Mouse (Mus musculus) heart, postnatal 0 days (tissue): Measurements from ENCODE around the gene Lins1. TPM values are rescaled to one million over a fixed set of nuclear protein-coding genes. Genes with fewer than 3 reads are reported as not detected.

Source experiments
- ATAC-seq: fragments of 200-750 bp; cut with Nextera tagmentation; 2 replicates; pipeline ENCODE4 v1.8.0; 2017; ENCODE audit warnings: low read depth, moderate number of reproducible peaks, moderate library complexity; ENCODE audit not compliant: insufficient read depth
- DNase-seq: peaks from one replicate; pipeline ENCODE4 v3.0.0-alpha.2; 2016; ENCODE audit warnings: low spot score
- H3K27ac ChIP-seq: fragments of 300-500 bp; sonication (generic); 2 replicates; pipeline ENCODE4 v1.5.1; 2014; ENCODE audit warnings: low read depth, mild to moderate bottlenecking
- H3K27me3 ChIP-seq: fragments of 300-500 bp; sonication (generic); 2 replicates; pipeline ENCODE4 v1.6.1; 2014; ENCODE audit warnings: low read length, mixed read lengths; ENCODE audit not compliant: control insufficient read depth, insufficient read depth
- H3K36me3 ChIP-seq: fragments of 300-500 bp; sonication (generic); replicated peaks from 2 replicates; pipeline ENCODE4 v1.6.1; 2014; ENCODE audit warnings: low read length, mixed read lengths; ENCODE audit not compliant: control insufficient read depth, insufficient read depth
- H3K4me1 ChIP-seq: fragments of 300-500 bp; sonication (generic); 2 replicates; pipeline ENCODE4 v1.6.1; 2014; ENCODE audit warnings: antibody characterized with exemption; ENCODE audit not compliant: control insufficient read depth, insufficient read depth
- H3K4me2 ChIP-seq: fragments of 300-500 bp; sonication (generic); 2 replicates; pipeline ENCODE4 v1.6.1; 2014; ENCODE audit warnings: low read depth, mild to moderate bottlenecking, low read length, moderate library complexity
- H3K4me3 ChIP-seq: fragments of 300-500 bp; sonication (generic); 2 replicates; pipeline ENCODE4 v1.5.1; 2014; ENCODE audit warnings: low read depth, low read length
- H3K9ac ChIP-seq: fragments of 300-500 bp; sonication (generic); replicated peaks from 2 replicates; pipeline ENCODE4 v1.6.1; 2014; ENCODE audit warnings: low read depth, low read length, mixed read lengths
- H3K9me3 ChIP-seq: fragments of 300-500 bp; sonication (generic); replicated peaks from 2 replicates; pipeline ENCODE4 v1.6.1; 2016; ENCODE audit warnings: low read length; ENCODE audit not compliant: control insufficient read depth
- CTCF ChIP-seq: IDR thresholded peaks from 2 replicates; pipeline ENCODE4 v1.5.1; 2016; ENCODE audit warnings: antibody characterized with exemption, control low read depth, low read depth
- EP300 ChIP-seq: IDR thresholded peaks from 2 replicates; pipeline ENCODE4 v1.6.1; 2016; ENCODE audit warnings: antibody characterized with exemption, low read depth
- WGBS: fragments of 180-500 bp; shearing (Covaris S2); extraction: QIAGEN DNeasy Blood & Tissue Kit; methylation state at CpG from one replicate; pipeline ENCODE4 v1.1.7; 2014; 5-methylcytosine and 5-hydroxymethylcytosine counted together
- polyA plus RNA-seq: library from polyadenylated mRNA; unstranded; fragments of >200 nt; fragmentation: Nextera tagmentation; extraction: Ambion mirVana; gene quantifications from 2 replicates; pipeline ENCODE4 v1.2.1, GENCODE M21; 2015
- total RNA-seq: library from RNA; depleted of rRNA; stranded (reverse); fragments of >200 nt; gene quantifications from 2 replicates; pipeline ENCODE4 v1.2.3, GENCODE M21; 2014; ENCODE audit warnings: low replicate concordance; rRNA removed

Gene Lins1
- total and polyA plus RNA-seq, 2 experiments from 2014 or later: 2.1 to 5.6 TPM

DNA sequence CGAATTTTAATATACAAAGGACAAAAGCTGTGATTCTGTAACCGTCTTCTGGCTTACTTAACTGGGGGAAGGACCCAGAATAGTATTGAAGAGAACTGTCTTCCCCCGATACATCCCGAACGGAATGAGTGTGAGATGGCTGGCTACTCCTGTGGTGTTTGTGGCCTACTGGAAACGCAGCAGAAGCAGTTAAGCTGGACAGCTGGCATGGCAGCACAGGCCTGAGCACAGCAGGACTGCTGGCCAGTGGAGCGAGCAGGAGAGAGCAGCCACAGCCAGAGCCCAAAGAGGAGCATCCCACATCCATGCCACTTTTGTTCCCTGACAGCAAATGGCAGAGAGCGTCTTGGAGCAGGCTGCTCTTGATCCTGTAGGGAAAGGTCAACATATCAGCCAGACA, 51.7 kb downstream of the Lins1 start:
- Histone ChIP-seq H3K4me2 (no peak overlapping the region), H3K4me3 (no peak overlapping the region), H3K4me1 (peaks cover 13% of the 10 kb centered on the region), H3K36me3 (no peaks in the 10 kb centered on the region), H3K27me3 (no peaks in the 10 kb centered on the region), H3K9me3 (no peaks in the 10 kb centered on the region), H3K27ac (no peak overlapping the region), H3K9ac (no peak overlapping the region)
- DNase-seq: no peak
- no peak for ATAC-seq
- no peak for TF ChIP-seq EP300
- no peak for TF ChIP-seq CTCF
- 78% methylated on average over 8 of the region's 8 CpGs for WGBS

DNA sequence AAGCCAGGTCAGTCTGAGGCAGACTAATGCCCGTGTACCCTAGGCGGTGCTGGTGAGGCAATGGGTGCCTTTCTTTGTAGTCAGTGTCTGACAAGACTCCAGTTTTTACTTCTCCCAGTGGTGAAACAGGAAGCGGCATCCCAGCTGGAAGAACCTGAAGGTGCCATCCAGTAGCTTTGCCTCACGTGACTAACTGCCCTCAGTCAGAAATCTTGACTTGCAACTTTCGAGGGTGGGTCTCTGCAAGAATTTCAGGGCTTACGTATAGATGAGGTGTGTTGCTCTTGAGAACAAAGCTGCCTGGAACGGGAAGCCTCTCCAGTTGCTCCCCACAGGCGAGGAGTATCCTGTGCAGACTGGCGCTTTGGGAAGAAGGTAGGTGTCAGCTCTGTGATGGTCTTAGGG, 53.7 kb downstream of the Lins1 start, which contains the start of gene Cers3:
Gene Cers3, plus strand, starts transcription at position 128 of the 405 bp plus-strand sequence.
- no peaks in the 10 kb centered on the region for H3K9me3 ChIP-seq
- DNase-seq: no peak
- ATAC-seq: no peak
- peaks cover 21% of the 10 kb centered on the region for H3K4me1 ChIP-seq
- H3K9ac ChIP-seq: no peak within 1 kb of the TSS
- H3K4me3 ChIP-seq: no peak within 1 kb of the TSS
- H3K4me2 ChIP-seq: no peak within 1 kb of the TSS
- H3K27ac ChIP-seq: no peak within 1 kb of the TSS
- H3K36me3 ChIP-seq: no peaks in the 10 kb centered on the region
- TF ChIP-seq CTCF (no peak), EP300 (no peak)
- WGBS: 76% methylated on average over 9 of the region's 9 CpGs
- no peaks in the 10 kb centered on the region for H3K27me3 ChIP-seq

DNA sequence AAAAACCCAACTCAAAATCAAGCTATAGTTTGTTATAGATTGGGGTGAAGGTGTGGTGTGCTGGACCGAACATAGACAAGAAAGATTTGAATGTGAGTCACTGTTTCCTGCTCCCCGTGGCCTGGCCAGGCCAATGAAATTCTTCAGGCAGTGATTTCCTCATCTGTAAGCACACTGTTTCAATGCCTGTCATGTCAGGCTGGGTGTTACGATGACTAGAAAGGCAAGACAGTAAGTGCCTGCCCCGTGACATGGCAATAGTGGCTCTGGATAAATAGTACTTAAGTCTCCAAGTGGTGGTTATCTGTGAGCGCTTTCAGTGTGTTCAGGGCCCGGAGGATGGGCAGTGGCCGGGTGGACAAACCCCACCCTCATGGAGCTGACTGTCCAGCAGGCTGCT, 57.3 kb downstream of the Lins1 start:
- TF ChIP-seq CTCF: no peak
- no peak for TF ChIP-seq EP300
- Histone ChIP-seq H3K4me1 (peaks cover 12% of the 10 kb centered on the region), H3K36me3 (no peaks in the 10 kb centered on the region), H3K4me3 (no peak overlapping the region), H3K4me2 (no peak overlapping the region), H3K9ac (no peak overlapping the region), H3K27me3 (no peaks in the 10 kb centered on the region), H3K9me3 (no peaks in the 10 kb centered on the region), H3K27ac (no peak overlapping the region)
- ATAC-seq: peak; percentile 88
- DNase-seq: peak; percentile 45
- 15% methylated on average over 7 of the region's 7 CpGs for WGBS

DNA sequence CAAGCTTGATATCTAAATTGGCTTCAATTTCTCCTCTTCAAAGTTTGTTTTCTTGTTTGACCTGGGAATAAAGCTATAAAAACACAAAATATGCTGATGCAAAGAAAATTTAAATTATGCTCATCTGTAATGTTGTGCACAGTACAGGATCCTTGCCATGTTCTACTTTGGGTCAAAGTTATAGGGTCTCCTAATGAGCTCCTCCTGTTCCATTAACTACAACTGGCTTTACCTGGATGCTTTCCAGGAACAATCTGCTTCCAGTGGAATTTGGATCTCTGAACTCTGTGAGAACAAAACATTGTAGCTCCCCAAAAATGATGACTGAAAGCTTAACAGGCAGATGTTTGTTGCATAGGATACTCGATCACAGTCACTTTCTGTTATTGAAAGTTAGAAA, 60.3 kb downstream of the Lins1 start:
- TF ChIP-seq EP300 (no peak), CTCF (no peak)
- Histone ChIP-seq H3K27ac (no peak overlapping the region), H3K4me1 (peaks cover 12% of the 10 kb centered on the region), H3K4me2 (no peak overlapping the region), H3K4me3 (no peak overlapping the region), H3K27me3 (no peaks in the 10 kb centered on the region), H3K9ac (no peak overlapping the region), H3K9me3 (no peaks in the 10 kb centered on the region), H3K36me3 (no peaks in the 10 kb centered on the region)
- ATAC-seq (no peak), DNase-seq (no peak)
- 87% methylated on average over 1 of the region's 1 CpGs for WGBS

DNA sequence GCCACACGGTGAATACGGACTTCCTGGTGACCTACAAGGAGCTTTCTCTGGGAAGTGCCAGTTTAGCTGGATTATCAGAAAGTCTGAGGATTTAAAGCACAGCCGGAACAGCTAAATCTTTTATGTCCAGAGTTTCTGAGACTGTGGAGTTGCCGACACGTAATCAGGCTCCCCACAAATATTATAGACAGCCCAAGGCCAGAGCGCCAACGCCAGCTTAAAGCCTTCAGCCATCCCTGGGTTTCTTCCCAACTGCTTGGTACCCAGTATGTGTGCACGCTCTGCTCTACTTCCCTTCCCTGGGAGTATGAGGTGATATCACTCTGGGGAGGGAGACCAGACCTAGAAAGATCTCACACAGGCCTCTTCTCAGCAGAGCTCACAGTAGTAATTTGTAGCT, 64.1 kb downstream of the Lins1 start:
- H3K9ac ChIP-seq: no peak overlapping the region
- H3K36me3 ChIP-seq: no peaks in the 10 kb centered on the region
- DNase-seq (no peak), ATAC-seq (no peak)
- H3K4me1 ChIP-seq: no peaks in the 10 kb centered on the region
- H3K9me3 ChIP-seq: no peaks in the 10 kb centered on the region
- TF ChIP-seq CTCF: no peak
- TF ChIP-seq EP300: no peak
- no peak overlapping the region for H3K4me2 ChIP-seq
- 70% methylated on average over 8 of the region's 8 CpGs for WGBS
- no peak overlapping the region for H3K27ac ChIP-seq
- no peak overlapping the region for H3K4me3 ChIP-seq
- H3K27me3 ChIP-seq: no peaks in the 10 kb centered on the region

DNA sequence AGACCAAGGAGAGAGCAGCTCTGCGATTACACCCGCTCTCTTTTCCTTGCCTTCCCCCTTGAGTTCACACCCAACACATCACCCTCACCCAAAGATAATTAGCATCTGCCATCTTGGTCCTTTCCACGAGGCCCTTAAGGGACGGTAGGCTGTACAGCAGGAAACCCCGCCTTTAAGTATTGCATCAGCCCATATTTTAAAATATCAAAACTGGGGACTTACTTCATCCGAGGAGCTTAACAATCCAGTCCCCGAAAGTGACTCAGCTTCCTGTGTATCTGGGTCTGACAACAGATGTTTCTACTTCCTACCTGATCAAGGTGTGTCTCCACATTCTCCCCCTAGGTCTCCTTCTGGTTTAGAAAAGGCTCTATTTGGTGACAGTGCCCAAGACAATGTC, 65.9 kb downstream of the Lins1 start:
- H3K36me3 ChIP-seq: no peaks in the 10 kb centered on the region
- H3K9me3 ChIP-seq: no peaks in the 10 kb centered on the region
- no peaks in the 10 kb centered on the region for H3K4me1 ChIP-seq
- H3K27ac ChIP-seq: no peak overlapping the region
- H3K4me2 ChIP-seq: no peak overlapping the region
- no peak overlapping the region for H3K9ac ChIP-seq
- DNase-seq (no peak), ATAC-seq (no peak)
- TF ChIP-seq CTCF: no peak
- no peak for TF ChIP-seq EP300
- no peaks in the 10 kb centered on the region for H3K27me3 ChIP-seq
- 78% methylated on average over 7 of the region's 7 CpGs for WGBS
- no peak overlapping the region for H3K4me3 ChIP-seq

Other genes starting within 250 kb of the Lins1 start
- gene Asb7, start 293 bp upstream of the Lins1 start, total RNA-seq: 10.8 and 11.1 TPM in 2 replicates
- 5.6 and 6.5 TPM in 2 replicates for gene Asb7, start 293 bp upstream of the Lins1 start, polyA plus RNA-seq
- gene Cers3, start 53.6 kb downstream of the Lins1 start, total RNA-seq: 1.3 and 9.5 TPM in 2 replicates
- gene Cers3, start 53.6 kb downstream of the Lins1 start, polyA plus RNA-seq: 0.19 and 0.22 TPM in 2 replicates
- gene Adamts17, start 149.8 kb downstream of the Lins1 start, total RNA-seq: 6.5 and 9.0 TPM in 2 replicates
- 1.9 and 2.9 TPM in 2 replicates for gene Adamts17, start 149.8 kb downstream of the Lins1 start, polyA plus RNA-seq